Mouse (Mus musculus) forebrain, postnatal 0 days (tissue): ENCODE results near the gene Abhd14b. TPM values are rescaled to one million over a fixed set of nuclear protein-coding genes. Genes with fewer than 3 reads are reported as not detected.

Experiments
- ATAC-seq: fragments of 200-750 bp; cut with Nextera tagmentation; 2 replicates; pipeline ENCODE4 v1.8.0; 2017; ENCODE audit warnings: mild to moderate bottlenecking, moderate library complexity
- DNase-seq: peaks from one replicate; pipeline ENCODE4 v3.0.0-alpha.2; 2015
- H3K27ac ChIP-seq: fragments of 300-500 bp; sonication (generic); 2 replicates; pipeline ENCODE4 v1.5.1; 2014; ENCODE audit warnings: low read depth, mild to moderate bottlenecking, antibody characterized with exemption, low read length, moderate library complexity, mixed read lengths
- H3K27me3 ChIP-seq: fragments of 300-500 bp; sonication (generic); 2 replicates; pipeline ENCODE4 v1.6.1; 2014; ENCODE audit warnings: mild to moderate bottlenecking, low read length, mixed read lengths; ENCODE audit not compliant: insufficient read depth
- H3K36me3 ChIP-seq: fragments of 300-500 bp; sonication (generic); 2 replicates; pipeline ENCODE4 v1.6.1; 2014; ENCODE audit warnings: mild to moderate bottlenecking, moderate library complexity; ENCODE audit not compliant: insufficient read depth
- H3K4me1 ChIP-seq: fragments of 300-500 bp; sonication (generic); 2 replicates; pipeline ENCODE4 v1.6.1; 2014; ENCODE audit warnings: antibody characterized with exemption; ENCODE audit not compliant: insufficient read depth
- H3K4me2 ChIP-seq: fragments of 300-500 bp; sonication (generic); 2 replicates; pipeline ENCODE4 v1.6.1; 2014; ENCODE audit warnings: low read depth, mild to moderate bottlenecking, moderate library complexity
- H3K4me3 ChIP-seq: fragments of 300-500 bp; sonication (generic); 2 replicates; pipeline ENCODE4 v1.5.1; 2014; ENCODE audit warnings: low read depth, low read length, mixed read lengths
- H3K9ac ChIP-seq: fragments of 300-500 bp; sonication (generic); 2 replicates; pipeline ENCODE4 v1.6.1; 2014; ENCODE audit warnings: mild to moderate bottlenecking
- H3K9me3 ChIP-seq: fragments of 300-500 bp; sonication (generic); 2 replicates; pipeline ENCODE4 v1.6.1; 2016; ENCODE audit warnings: low read length
- CTCF ChIP-seq: sonication (generic); IDR thresholded peaks from 2 replicates; pipeline ENCODE4 v1.5.1; 2016; ENCODE audit warnings: antibody characterized with exemption, control low read depth, low read depth
- WGBS: fragments of 180-500 bp; shearing (Covaris S2); extraction: QIAGEN DNeasy Blood & Tissue Kit; methylation state at CpG from one replicate; pipeline ENCODE4 v1.1.7; 2014; 5-methylcytosine and 5-hydroxymethylcytosine counted together
- polyA plus RNA-seq: library from polyadenylated mRNA; unstranded; fragments of >200 nt; fragmentation: Nextera tagmentation; extraction: Ambion mirVana; gene quantifications from 2 replicates; pipeline ENCODE4 v1.2.1, GENCODE M21; 2015
- total RNA-seq: library from RNA; depleted of rRNA; stranded (reverse); fragments of >200 nt; gene quantifications from 2 replicates; pipeline ENCODE4 v1.2.3, GENCODE M21; 2014; rRNA removed

Gene Abhd14b
- total RNA-seq (10.5 and 13.8 TPM in 2 replicates), polyA plus RNA-seq (7.6 and 8.8 TPM in 2 replicates)

GRCm38 (mm10) chr9:106447348-106447747, at the start of gene Abhd14b, which contains the start of gene Abhd14a:
Gene Abhd14b, plus strand, starts transcription at chr9:106447459.
Gene Abhd14a, minus strand, starts transcription at chr9:106447678.
- H3K27me3 ChIP-seq, result no peaks in the 10 kb centered on the region
- H3K4me2 ChIP-seq, result peak within 1 kb of the TSS; percentile 82
- DNase-seq, result peak; percentile 91
- H3K27ac ChIP-seq, result peak within 1 kb of the TSS; percentile 60
- peak within 1 kb of the TSS; percentile 63 for H3K9ac ChIP-seq
- WGBS, result 3% methylated on average over 24 of the region's 24 CpGs
- H3K4me1 ChIP-seq, result peaks cover 19% of the 10 kb centered on the region
- no peaks in the 10 kb centered on the region for H3K9me3 ChIP-seq
- peak; percentile 88 for ATAC-seq
- peak; percentile 73 for TF ChIP-seq CTCF
- H3K36me3 ChIP-seq, result no peaks in the 10 kb centered on the region
- H3K4me3 ChIP-seq, result peak within 1 kb of the TSS; percentile 55

- 85% methylated on average over 4 of the region's 4 CpGs for WGBS
- ATAC-seq (no peak), DNase-seq (no peak)
- no peak overlapping the region for H3K4me3 ChIP-seq
- no peaks in the 10 kb centered on the region for H3K9me3 ChIP-seq
- H3K9ac ChIP-seq, result no peak overlapping the region
- no peak overlapping the region for H3K4me2 ChIP-seq
- H3K27ac ChIP-seq, result no peak overlapping the region
- no peaks in the 10 kb centered on the region for H3K4me1 ChIP-seq
- no peaks in the 10 kb centered on the region for H3K36me3 ChIP-seq
- no peak for TF ChIP-seq CTCF
- no peaks in the 10 kb centered on the region for H3K27me3 ChIP-seq
Observed at GRCm38 (mm10) chr9:106397733-106398132, 49.5 kb upstream of the Abhd14b start.

- WGBS, result 77% methylated on average over 9 of the region's 9 CpGs
- TF ChIP-seq CTCF, result no peak
Observed at GRCm38 (mm10) chr9:106398667-106399311, 48.5 kb upstream of the Abhd14b start.

GRCm38 (mm10) chr9:106399808-106400207, 47.5 kb upstream of the Abhd14b start:
- Histone ChIP-seq H3K36me3 (no peaks in the 10 kb centered on the region), H3K4me2 (no peak overlapping the region), H3K9me3 (no peaks in the 10 kb centered on the region), H3K4me1 (no peaks in the 10 kb centered on the region), H3K27ac (no peak overlapping the region), H3K4me3 (no peak overlapping the region), H3K9ac (no peak overlapping the region), H3K27me3 (no peaks in the 10 kb centered on the region)
- no peak for TF ChIP-seq CTCF
- ATAC-seq, result no peak
- 95% methylated on average over 3 of the region's 3 CpGs for WGBS
- no peak for DNase-seq

More at GRCm38 (mm10) chr9:106398667-106399311, 48.5 kb upstream of the Abhd14b start:
- Histone ChIP-seq H3K36me3 (no peaks in the 10 kb centered on the region), H3K9me3 (no peaks in the 10 kb centered on the region), H3K4me3 (no peak overlapping the region), H3K27ac (no peak overlapping the region), H3K27me3 (no peaks in the 10 kb centered on the region), H3K4me2 (no peak overlapping the region), H3K9ac (no peak overlapping the region), H3K4me1 (no peaks in the 10 kb centered on the region)
- no peak for ATAC-seq
- no peak for DNase-seq

GRCm38 (mm10) chr9:106402149-106402548, 45.1 kb upstream of the Abhd14b start:
- Histone ChIP-seq H3K36me3 (no peaks in the 10 kb centered on the region), H3K9me3 (no peaks in the 10 kb centered on the region), H3K4me1 (no peaks in the 10 kb centered on the region), H3K4me3 (no peak overlapping the region), H3K4me2 (no peak overlapping the region), H3K27ac (no peak overlapping the region), H3K9ac (no peak overlapping the region), H3K27me3 (no peaks in the 10 kb centered on the region)
- no peak for TF ChIP-seq CTCF
- DNase-seq (no peak), ATAC-seq (no peak)
- WGBS, result 85% methylated on average over 5 of the region's 5 CpGs

- no peak overlapping the region for H3K27ac ChIP-seq
- TF ChIP-seq CTCF, result no peak
Observed at GRCm38 (mm10) chr9:106402607-106403375, 44.5 kb upstream of the Abhd14b start.

GRCm38 (mm10) chr9:106405275-106405674, 42.0 kb upstream of the Abhd14b start:
- Histone ChIP-seq H3K9ac (no peak overlapping the region), H3K27ac (no peak overlapping the region), H3K36me3 (no peaks in the 10 kb centered on the region), H3K9me3 (no peaks in the 10 kb centered on the region), H3K4me3 (no peak overlapping the region), H3K4me1 (no peaks in the 10 kb centered on the region), H3K4me2 (no peak overlapping the region), H3K27me3 (no peaks in the 10 kb centered on the region)
- WGBS, result 37% methylated on average over 6 of the region's 6 CpGs
- TF ChIP-seq CTCF, result no peak
- ATAC-seq (no peak), DNase-seq (no peak)

More at GRCm38 (mm10) chr9:106402607-106403375, 44.5 kb upstream of the Abhd14b start:
- Histone ChIP-seq H3K4me2 (no peak overlapping the region), H3K36me3 (no peaks in the 10 kb centered on the region), H3K4me3 (no peak overlapping the region), H3K27me3 (no peaks in the 10 kb centered on the region), H3K9ac (no peak overlapping the region), H3K4me1 (no peaks in the 10 kb centered on the region), H3K9me3 (no peaks in the 10 kb centered on the region)
- ATAC-seq (no peak), DNase-seq (no peak)
- WGBS, result 76% methylated on average over 16 of the region's 16 CpGs
